Mouse (Mus musculus): ENCODE measurements at regions not wholly inside any gene's neighbourhood (a gene's known extent, or its start where the extent isn't known, plus 50 kb on each side); places are given as distances from the start of the nearest gene placed in this dataset.

- no peaks in the 10 kb centered on the region for H3K4me1 ChIP-seq (ENCODE audit: control insufficient read depth, insufficient read depth, low read length)
- TF ChIP-seq CTCF (IDR thresholded peaks at IDR 0.05; ENCODE audit: low read depth, low read length) = no peak
- no peak for TF ChIP-seq POLR2A (IDR thresholded peaks at IDR 0.05; ENCODE audit: borderline replicate concordance, low read depth, low read length)
- H3K27ac ChIP-seq (ENCODE audit: insufficient read depth, low read depth, low read length) = no peak overlapping the region
- H3K4me3 ChIP-seq (ENCODE audit: insufficient read depth, low read length) = no peak overlapping the region
Measured at GRCm38 (mm10) chr13:70369647-70370046, 267.8 kb downstream of the Ice1 start.

- H3K4me3 ChIP-seq (ENCODE audit: insufficient read depth, low read length) = no peak overlapping the region
- TF ChIP-seq POLR2A (IDR thresholded peaks at IDR 0.05; ENCODE audit: borderline replicate concordance, low read depth, low read length) = no peak
- TF ChIP-seq CTCF (IDR thresholded peaks at IDR 0.05; ENCODE audit: low read depth, low read length) = no peak
- H3K27ac ChIP-seq (ENCODE audit: insufficient read depth, low read depth, low read length) = no peak overlapping the region
- H3K4me1 ChIP-seq (ENCODE audit: control insufficient read depth, insufficient read depth, low read length) = no peaks in the 10 kb centered on the region
Measured at GRCm38 (mm10) chr13:70380772-70381171, 256.7 kb downstream of the Ice1 start.

GRCm38 (mm10) chr13:70385292-70385691 is 252.1 kb downstream of the Ice1 start:
- no peak overlapping the region for H3K4me3 ChIP-seq (ENCODE audit: insufficient read depth, low read length)
- no peak for TF ChIP-seq CTCF (IDR thresholded peaks at IDR 0.05; ENCODE audit: low read depth, low read length)
- TF ChIP-seq POLR2A (IDR thresholded peaks at IDR 0.05; ENCODE audit: borderline replicate concordance, low read depth, low read length) = no peak
- no peak overlapping the region for H3K27ac ChIP-seq (ENCODE audit: insufficient read depth, low read depth, low read length)
- H3K4me1 ChIP-seq (ENCODE audit: control insufficient read depth, insufficient read depth, low read length) = no peaks in the 10 kb centered on the region

- TF ChIP-seq CTCF (IDR thresholded peaks at IDR 0.05; ENCODE audit: low read depth, low read length) = no peak
- no peak for TF ChIP-seq POLR2A (IDR thresholded peaks at IDR 0.05; ENCODE audit: borderline replicate concordance, low read depth, low read length)
- no peaks in the 10 kb centered on the region for H3K4me1 ChIP-seq (ENCODE audit: control insufficient read depth, insufficient read depth, low read length)
- no peak overlapping the region for H3K27ac ChIP-seq (ENCODE audit: insufficient read depth, low read depth, low read length)
- H3K4me3 ChIP-seq (ENCODE audit: insufficient read depth, low read length) = no peak overlapping the region
Measured at GRCm38 (mm10) chr13:70412788-70413187, 224.6 kb downstream of the Ice1 start.

GRCm38 (mm10) chr13:70418156-70418555 is 219.3 kb downstream of the Ice1 start:
- no peak overlapping the region for H3K4me3 ChIP-seq (ENCODE audit: insufficient read depth, low read length)
- H3K4me1 ChIP-seq (ENCODE audit: control insufficient read depth, insufficient read depth, low read length) = no peaks in the 10 kb centered on the region
- TF ChIP-seq CTCF (IDR thresholded peaks at IDR 0.05; ENCODE audit: low read depth, low read length) = no peak
- no peak for TF ChIP-seq POLR2A (IDR thresholded peaks at IDR 0.05; ENCODE audit: borderline replicate concordance, low read depth, low read length)
- no peak overlapping the region for H3K27ac ChIP-seq (ENCODE audit: insufficient read depth, low read depth, low read length)

GRCm38 (mm10) chr13:70439419-70439818 is 198.0 kb downstream of the Ice1 start:
- H3K27ac ChIP-seq (ENCODE audit: insufficient read depth, low read depth, low read length) = no peak overlapping the region
- TF ChIP-seq POLR2A (IDR thresholded peaks at IDR 0.05; ENCODE audit: borderline replicate concordance, low read depth, low read length) (no peak), CTCF (IDR thresholded peaks at IDR 0.05; ENCODE audit: low read depth, low read length) (no peak)
- H3K4me3 ChIP-seq (ENCODE audit: insufficient read depth, low read length) = no peak overlapping the region
- no peaks in the 10 kb centered on the region for H3K4me1 ChIP-seq (ENCODE audit: control insufficient read depth, insufficient read depth, low read length)

- no peak overlapping the region for H3K27ac ChIP-seq (ENCODE audit: insufficient read depth, low read depth, low read length)
- no peak overlapping the region for H3K4me3 ChIP-seq (ENCODE audit: insufficient read depth, low read length)
- H3K4me1 ChIP-seq (ENCODE audit: control insufficient read depth, insufficient read depth, low read length) = no peaks in the 10 kb centered on the region
- no peak for TF ChIP-seq CTCF (IDR thresholded peaks at IDR 0.05; ENCODE audit: low read depth, low read length)
- TF ChIP-seq POLR2A (IDR thresholded peaks at IDR 0.05; ENCODE audit: borderline replicate concordance, low read depth, low read length) = no peak
Measured at GRCm38 (mm10) chr13:70446940-70447339, 190.5 kb downstream of the Ice1 start.

- no peak overlapping the region for H3K4me3 ChIP-seq (ENCODE audit: insufficient read depth, low read length)
- no peak for TF ChIP-seq POLR2A (IDR thresholded peaks at IDR 0.05; ENCODE audit: borderline replicate concordance, low read depth, low read length)
- TF ChIP-seq CTCF (IDR thresholded peaks at IDR 0.05; ENCODE audit: low read depth, low read length) = no peak
- H3K4me1 ChIP-seq (ENCODE audit: control insufficient read depth, insufficient read depth, low read length) = no peaks in the 10 kb centered on the region
- H3K27ac ChIP-seq (ENCODE audit: insufficient read depth, low read depth, low read length) = no peak overlapping the region
Measured at GRCm38 (mm10) chr13:70454592-70455390, 182.6 kb downstream of the Ice1 start.

GRCm38 (mm10) chr13:70458406-70458805 is 179.0 kb downstream of the Ice1 start:
- H3K4me3 ChIP-seq (ENCODE audit: insufficient read depth, low read length) = no peak overlapping the region
- TF ChIP-seq POLR2A (IDR thresholded peaks at IDR 0.05; ENCODE audit: borderline replicate concordance, low read depth, low read length) = no peak
- TF ChIP-seq CTCF (IDR thresholded peaks at IDR 0.05; ENCODE audit: low read depth, low read length) = no peak
- H3K4me1 ChIP-seq (ENCODE audit: control insufficient read depth, insufficient read depth, low read length) = no peaks in the 10 kb centered on the region
- H3K27ac ChIP-seq (ENCODE audit: insufficient read depth, low read depth, low read length) = no peak overlapping the region

- Histone ChIP-seq H3K4me3 (ENCODE audit: insufficient read depth, low read length) (no peak overlapping the region), H3K27ac (ENCODE audit: insufficient read depth, low read depth, low read length) (no peak overlapping the region), H3K4me1 (ENCODE audit: control insufficient read depth, insufficient read depth, low read length) (no peaks in the 10 kb centered on the region)
- no peak for TF ChIP-seq CTCF (IDR thresholded peaks at IDR 0.05; ENCODE audit: low read depth, low read length)
- no peak for TF ChIP-seq POLR2A (IDR thresholded peaks at IDR 0.05; ENCODE audit: borderline replicate concordance, low read depth, low read length)
Measured at GRCm38 (mm10) chr13:70464996-70465395, 172.4 kb downstream of the Ice1 start.
